Mouse (Mus musculus) erythroid progenitor cell, adult 5-6 weeks (primary cell): ENCODE results near the gene Smu1. TPM values are rescaled to one million over a fixed set of nuclear protein-coding genes. Genes with fewer than 3 reads are reported as not detected.

Experiments used
- ATAC-seq: replicated peaks from 2 replicates; pipeline ENCODE4 v1.8.0; 2016; ENCODE audit warnings: moderate number of reproducible peaks, mild to moderate bottlenecking, moderate TSS enrichment, inconsistent platforms; ENCODE audit not compliant: poor library complexity, low FRiP score, severe bottlenecking
- total RNA-seq, 2 experiments: library from RNA; stranded (forward) in 1 of 2; stranded (reverse) in 1 of 2; fragments of 150-400 nt in 1 of 2; fragments of 186-747, 209-891 nt in 1 of 2; gene quantifications; 2 replicates each; pipeline versions ENCODE4 v1.2.3 to v1.2.4; 2015 to 2017; ENCODE audit warnings: low replicate concordance in 2 of 2

Gene Smu1
- total RNA-seq, 2 experiments from 2014 or later = 28.9 to 41.5 TPM

- peak; percentile 72; the same call in 1 of the 2 replicates for ATAC-seq
Measured at GRCm38 (mm10) chr4:40774279-40775259, 16.8 kb upstream of the Smu1 start.

GRCm38 (mm10) chr4:40759876-40760275, 2.2 kb upstream of the Smu1 start:
- no peak for ATAC-seq

- ATAC-seq = peak; percentile 65
Measured at GRCm38 (mm10) chr4:40757157-40757779, 455 bp downstream of the Smu1 start.

GRCm38 (mm10) chr4:40735351-40735750, 22.4 kb downstream of the Smu1 start:
- ATAC-seq = no peak

- ATAC-seq = no peak
Measured at GRCm38 (mm10) chr4:40731262-40731661, 26.5 kb downstream of the Smu1 start.

GRCm38 (mm10) chr4:40727247-40727646, 30.5 kb downstream of the Smu1 start:
- no peak for ATAC-seq

GRCm38 (mm10) chr4:40725554-40725953, 32.2 kb downstream of the Smu1 start:
- ATAC-seq = no peak

- no peak for ATAC-seq
Measured at GRCm38 (mm10) chr4:40725141-40725540, 32.6 kb downstream of the Smu1 start.

- peak; percentile 80 for ATAC-seq
Measured at GRCm38 (mm10) chr4:40722687-40723460, 34.8 kb downstream of the Smu1 start.

- ATAC-seq = peak; percentile 91
Measured at GRCm38 (mm10) chr4:40722011-40722666, 35.6 kb downstream of the Smu1 start, which contains the start of gene Dnaja1. Gene Dnaja1 (plus strand): TSS chr4:40722150.

- no peak for ATAC-seq
Measured at GRCm38 (mm10) chr4:40720910-40721309, 36.8 kb downstream of the Smu1 start.

GRCm38 (mm10) chr4:40717141-40717540, 40.6 kb downstream of the Smu1 start:
- no peak for ATAC-seq

GRCm38 (mm10) chr4:40703710-40704275, 53.9 kb downstream of the Smu1 start:
- no peak for ATAC-seq

GRCm38 (mm10) chr4:40702797-40703709, 54.7 kb downstream of the Smu1 start, which contains the start of gene Aptx:
Gene Aptx (minus strand): TSS chr4:40703194.
- ATAC-seq = peak; percentile 97

GRCm38 (mm10) chr4:40701796-40702195, 55.9 kb downstream of the Smu1 start:
- no peak for ATAC-seq

- ATAC-seq = no peak
Measured at GRCm38 (mm10) chr4:40700216-40700615, 57.5 kb downstream of the Smu1 start.

GRCm38 (mm10) chr4:40697059-40697458, 60.7 kb downstream of the Smu1 start:
- no peak for ATAC-seq

GRCm38 (mm10) chr4:40691100-40691499, 66.6 kb downstream of the Smu1 start:
- ATAC-seq = no peak
